Mouse (Mus musculus): Measurements from ENCODE around the gene Pctp. TPM values are rescaled to one million over a fixed set of nuclear protein-coding genes. Genes with fewer than 3 reads are reported as not detected.

The Pctp gene
- total RNA-seq, 2 experiments from 2014 or later, result 4.3 to 4.8 TPM

GRCm38 (mm10) chr11:89977746-89978352 lies 24.8 kb downstream of the Pctp start:
- DNase-seq, result no peak

GRCm38 (mm10) chr11:89976361-89976760 lies 26.3 kb downstream of the Pctp start:
- no peak for DNase-seq

- DNase-seq, result no peak
Measured at GRCm38 (mm10) chr11:89971296-89971695, 31.4 kb downstream of the Pctp start.

GRCm38 (mm10) chr11:89970726-89971125 lies 32.0 kb downstream of the Pctp start:
- DNase-seq, result no peak

GRCm38 (mm10) chr11:89969131-89969530 lies 33.6 kb downstream of the Pctp start:
- no peak for DNase-seq

GRCm38 (mm10) chr11:89950691-89951270 lies 51.9 kb downstream of the Pctp start:
- DNase-seq, result no peak

GRCm38 (mm10) chr11:89947806-89948205 lies 54.9 kb downstream of the Pctp start:
- DNase-seq, result no peak

- no peak for DNase-seq
Measured at GRCm38 (mm10) chr11:89945159-89945558, 57.5 kb downstream of the Pctp start.

GRCm38 (mm10) chr11:89937241-89937640 lies 65.5 kb downstream of the Pctp start:
- no peak for DNase-seq

Other genes starting within 250 kb of the Pctp start
- gene Ankfn1, start 225.2 kb downstream of the Pctp start, total RNA-seq (2021), result not detected
- 10 to 100 TPM; 27.3 to 29.6 TPM for gene Tmem100, start 27.5 kb upstream of the Pctp start, total RNA-seq (2021)
- gene Gm45716, start 184.8 kb upstream of the Pctp start, total RNA-seq (2021), result 10 to 100 TPM; 26.6 to 30.4 TPM
- gene Mmd, start 246.6 kb upstream of the Pctp start, total RNA-seq (2021), result 10 to 100 TPM; 58.0 to 58.8 TPM

All from heart, postnatal 4 days (tissue).